Comparison of ENCODE assay signal across 8 mouse cellular contexts in genomic region chr9:66068971-66069391, GRCm38 (mm10). TPM values are rescaled to one million over a fixed set of nuclear protein-coding genes. Genes with fewer than 3 reads are reported as not detected.
DNase-seq lines count a peak whose midpoint lies in the region; ATAC-seq and TF ChIP-seq lines count a peak whose summit lies in the region.

No protein-coding gene starts in this region.

- peak overlapping the region; percentile 36; the same call in 1 of the 2 replicates for H3K9ac ChIP-seq in heart, adult 2 months (ENCODE audit: low read depth, low read length)
- peak overlapping the region; percentile 57 for H3K9ac ChIP-seq in hindbrain, embryonic 11.5 days (ENCODE audit: low read depth, low read length)
- H3K9ac ChIP-seq in liver, embryonic 14.5 days (replicated peaks), result peak overlapping the region; percentile 97
- peak overlapping the region; percentile 63 for H3K9ac ChIP-seq in neural tube, embryonic 13.5 days

- TF ChIP-seq POLR2A in heart, adult 2 months (IDR thresholded peaks at IDR 0.05; ENCODE audit: insufficient read depth, low read depth, low read length), result no peak
- no peak for TF ChIP-seq POLR2A in cortical plate, adult 2 months (IDR thresholded peaks at IDR 0.05; ENCODE audit: extremely low read depth, insufficient read depth, low read length)

- peak in 1 of 2 experiments; percentile 24 for DNase-seq in heart, adult 2 months
- DNase-seq in heart, adult 8-10 months (ENCODE audit: low spot score), result no peak
- DNase-seq in ES-CJ7 (ENCODE audit: low read depth, low spot score), result peak; percentile 27
- peak; percentile 51 for DNase-seq in hindbrain, embryonic 11.5 days (ENCODE audit: low spot score)
- no peak for DNase-seq in liver, embryonic 14.5 days (ENCODE audit: low read depth in 3 of 3, low spot score in 3 of 3)
- no peak for DNase-seq in frontal cortex, adult 2 months (ENCODE audit: extremely low spot score in 1 of 2, low spot score in 1 of 2)

- no peak for TF ChIP-seq CTCF in heart, adult 2 months (IDR thresholded peaks at IDR 0.05)
- TF ChIP-seq CTCF in cortical plate, adult 2 months (IDR thresholded peaks at IDR 0.05; ENCODE audit: extremely low read depth, insufficient read depth, low read length), result no peak
- peak; percentile 41 for TF ChIP-seq CTCF in liver, embryonic 14.5 days (IDR thresholded peaks at IDR 0.05; ENCODE audit: low read depth)

- peak overlapping the region; percentile 52 for H3K4me3 ChIP-seq in heart, adult 2 months
- peak overlapping the region; percentile 39 for H3K4me3 ChIP-seq in cortical plate, adult 2 months (ENCODE audit: insufficient read depth, low read length)
- peak overlapping the region; percentile 47 for H3K4me3 ChIP-seq in hindbrain, embryonic 11.5 days (ENCODE audit: low read depth, low read length)
- peak overlapping the region; percentile 79 to 93 for H3K4me3 ChIP-seq in liver, embryonic 14.5 days (ENCODE audit: insufficient read depth in 1 of 2, low read depth in 2 of 2, low read length in 2 of 2)
- H3K4me3 ChIP-seq in neural tube, embryonic 13.5 days, result peak overlapping the region; percentile 47

- ATAC-seq in hindbrain, embryonic 11.5 days (ENCODE audit: low FRiP score), result 0 out of 2 replicates have a peak, but pooled peaks have one; percentile 6
- ATAC-seq in liver, embryonic 14.5 days (ENCODE audit: insufficient read depth), result peak; percentile 42
- peak; percentile 76; the same call in 1 of the 2 replicates for ATAC-seq in neural tube, embryonic 13.5 days (ENCODE audit: low read depth)

- WGBS in heart, adult 2 months, result 1% methylated on average over 30 of the region's 30 CpGs
- 1% methylated on average over 30 of the region's 30 CpGs for whole genome bisulfite sequencing in hindbrain, embryonic 11.5 days
- 2% methylated on average over 30 of the region's 30 CpGs for WGBS in liver, embryonic 14.5 days (ENCODE audit: insufficient replicate concordance)
- under 1% methylated on average over 30 of the region's 30 CpGs for WGBS in neural tube, embryonic 13.5 days

- no peak for TF ChIP-seq EP300 in heart, adult 2 months (IDR thresholded peaks at IDR 0.05; ENCODE audit: insufficient read depth, low read depth, low read length)
- no peak for TF ChIP-seq EP300 in liver, embryonic 14.5 days (IDR thresholded peaks at IDR 0.05; ENCODE audit: low read depth)

- H3K27ac ChIP-seq in heart, adult 2 months, result no peak overlapping the region
- no peak overlapping the region for H3K27ac ChIP-seq in cortical plate, adult 2 months (ENCODE audit: insufficient read depth, low read length)
- H3K27ac ChIP-seq in hindbrain, embryonic 11.5 days (ENCODE audit: low read depth, low read length), result no peak overlapping the region
- H3K27ac ChIP-seq in liver, embryonic 14.5 days, result peak overlapping the region; percentile 71
- H3K27ac ChIP-seq in neural tube, embryonic 13.5 days (replicated peaks), result no peak overlapping the region

- peaks cover 6% of the 10 kb centered on the region for H3K4me1 ChIP-seq in heart, adult 2 months (ENCODE audit: control insufficient read depth, insufficient read depth, low read length)
- H3K4me1 ChIP-seq in cortical plate, adult 2 months (ENCODE audit: control insufficient read depth, insufficient read depth, low read length), result no peaks in the 10 kb centered on the region
- H3K4me1 ChIP-seq in hindbrain, embryonic 11.5 days (replicated peaks; ENCODE audit: control insufficient read depth, insufficient read depth, low read length), result 0 out of 2 replicates have a peak, but pooled peaks cover 4% of the 10 kb centered on the region
- peaks cover 15 to 22% of the 10 kb centered on the region in 2 experiments for H3K4me1 ChIP-seq in liver, embryonic 14.5 days (replicated peaks; ENCODE audit: control insufficient read depth in 2 of 2, insufficient read depth in 2 of 2, low read length in 1 of 2)
- peaks cover 18% of the 10 kb centered on the region for H3K4me1 ChIP-seq in neural tube, embryonic 13.5 days (replicated peaks)

- intact Hi-C loops in heart, adult 2 months (cut with DNase I), result no loop called here

- H3K27me3 ChIP-seq in heart, adult 2 months (ENCODE audit: control insufficient read depth, insufficient read depth, low read length), result peaks cover 2% of the 10 kb centered on the region; the same call in 1 of the 2 replicates
- H3K27me3 ChIP-seq in hindbrain, embryonic 11.5 days (ENCODE audit: control insufficient read depth, insufficient read depth, low read length), result peaks cover 31% of the 10 kb centered on the region
- peaks cover 8% of the 10 kb centered on the region for H3K27me3 ChIP-seq in liver, embryonic 14.5 days (ENCODE audit: control insufficient read depth, insufficient read depth, low read length)
- peaks cover 47% of the 10 kb centered on the region for H3K27me3 ChIP-seq in neural tube, embryonic 13.5 days

- H3K79me2 ChIP-seq in heart, adult 2 months (replicated peaks; ENCODE audit: control insufficient read depth, insufficient read depth, low read length), result no peaks in the 10 kb centered on the region

- peak overlapping the region; percentile 83 for H3K4me2 ChIP-seq in hindbrain, embryonic 11.5 days (replicated peaks; ENCODE audit: low read depth, low read length)
- H3K4me2 ChIP-seq in liver, embryonic 14.5 days (ENCODE audit: low read depth), result peak overlapping the region; percentile 81
- H3K4me2 ChIP-seq in neural tube, embryonic 13.5 days, result peak overlapping the region; percentile 86

- H3K9me3 ChIP-seq in hindbrain, embryonic 11.5 days (ENCODE audit: control insufficient read depth, low read length), result no peaks in the 10 kb centered on the region
- no peaks in the 10 kb centered on the region for H3K9me3 ChIP-seq in liver, embryonic 14.5 days (ENCODE audit: control insufficient read depth, low read length)
- H3K9me3 ChIP-seq in neural tube, embryonic 13.5 days, result peaks cover under 1% of the 10 kb centered on the region; the same call in 1 of the 2 replicates

- no peaks in the 10 kb centered on the region for H3K36me3 ChIP-seq in heart, adult 2 months (ENCODE audit: control insufficient read depth, insufficient read depth, low read length)
- peaks cover 4% of the 10 kb centered on the region; the same call in 1 of the 2 replicates for H3K36me3 ChIP-seq in hindbrain, embryonic 11.5 days (ENCODE audit: control insufficient read depth, insufficient read depth, low read length)
- peaks cover 38% of the 10 kb centered on the region for H3K36me3 ChIP-seq in liver, embryonic 14.5 days (replicated peaks; ENCODE audit: control insufficient read depth, insufficient read depth, low read depth)
- H3K36me3 ChIP-seq in neural tube, embryonic 13.5 days, result peaks cover 34% of the 10 kb centered on the region

RNA-seq across cellular contexts. Expression of gene Snx22, which starts 0.5 kb away (rescaled TPM):
- under 1 TPM; 0.70 to 0.86 TPM for total RNA-seq in heart, adult 2 months (2021)
- 0.70 and 0.73 TPM in 2 replicates for polyA plus RNA-seq in heart, adult 2 months (2012; rRNA removed)
- total RNA-seq in heart, adult 8-10 months (2022), result under 1 TPM; 0.26 to 0.88 (median 0.47) TPM
- polyA plus RNA-seq in cortical plate, adult 2 months (2012; rRNA removed), result 7.2 and 7.3 TPM in 2 replicates
- 2.7 and 2.9 TPM in 2 replicates for polyA plus RNA-seq in hindbrain, embryonic 11.5 days (2014; fragmentation: Nextera tagmentation; extraction: Ambion mirVana)
- polyA plus RNA-seq in liver, embryonic 14.5 days (2012; rRNA removed), result 26.7 and 32.8 TPM in 2 replicates
- 25.4 and 26.5 TPM in 2 replicates for polyA plus RNA-seq in liver, embryonic 14.5 days (2014; fragmentation: Nextera tagmentation; extraction: Ambion mirVana)
- 5.3 and 6.6 TPM in 2 replicates for polyA plus RNA-seq in neural tube, embryonic 13.5 days (2015; fragmentation: Nextera tagmentation; extraction: Ambion mirVana)
- polyA plus RNA-seq in frontal cortex, adult 2 months (2012; rRNA removed), result 6.2 TPM in 2 replicates

RNA-seq across cellular contexts. Expression of gene Ppib, which starts 9.0 kb away (rescaled TPM):
- total RNA-seq in heart, adult 2 months (2021), result 100 to 1,000 TPM; 113 to 114 TPM
- 89.9 and 102 TPM in 2 replicates for polyA plus RNA-seq in heart, adult 2 months (2012; rRNA removed)
- 100 to 1,000 TPM in 3 of 4 experiments, 10 to 100 TPM in 1; 91.5 to 108 (median 105) TPM for total RNA-seq in heart, adult 8-10 months (2022)
- 240 and 243 TPM in 2 replicates for polyA plus RNA-seq in cortical plate, adult 2 months (2012; rRNA removed)
- 512 and 515 TPM in 2 replicates for polyA plus RNA-seq in hindbrain, embryonic 11.5 days (2014; fragmentation: Nextera tagmentation; extraction: Ambion mirVana)
- polyA plus RNA-seq in liver, embryonic 14.5 days (2012; rRNA removed), result 190 and 276 TPM in 2 replicates
- 422 and 434 TPM in 2 replicates for polyA plus RNA-seq in liver, embryonic 14.5 days (2014; fragmentation: Nextera tagmentation; extraction: Ambion mirVana)
- polyA plus RNA-seq in neural tube, embryonic 13.5 days (2015; fragmentation: Nextera tagmentation; extraction: Ambion mirVana), result 420 and 438 TPM in 2 replicates
- polyA plus RNA-seq in frontal cortex, adult 2 months (2012; rRNA removed), result 239 and 279 TPM in 2 replicates

RNA-seq across cellular contexts. Expression of gene Snx1, which starts 57.4 kb away (rescaled TPM):
- total RNA-seq in heart, adult 2 months (2021), result 10 to 100 TPM; 24.8 to 27.6 TPM
- polyA plus RNA-seq in heart, adult 2 months (2012; rRNA removed), result 19.2 and 25.2 TPM in 2 replicates
- total RNA-seq in heart, adult 8-10 months (2022), result 10 to 100 TPM; 21.3 to 25.8 (median 24.0) TPM
- polyA plus RNA-seq in cortical plate, adult 2 months (2012; rRNA removed), result 90.1 and 93.9 TPM in 2 replicates
- polyA plus RNA-seq in hindbrain, embryonic 11.5 days (2014; fragmentation: Nextera tagmentation; extraction: Ambion mirVana), result 127 and 140 TPM in 2 replicates
- polyA plus RNA-seq in liver, embryonic 14.5 days (2012; rRNA removed), result 31.8 and 47.7 TPM in 2 replicates
- 66.0 and 68.3 TPM in 2 replicates for polyA plus RNA-seq in liver, embryonic 14.5 days (2014; fragmentation: Nextera tagmentation; extraction: Ambion mirVana)
- polyA plus RNA-seq in neural tube, embryonic 13.5 days (2015; fragmentation: Nextera tagmentation; extraction: Ambion mirVana), result 83.5 and 84.3 TPM in 2 replicates
- polyA plus RNA-seq in frontal cortex, adult 2 months (2012; rRNA removed), result 89.1 and 93.5 TPM in 2 replicates

RNA-seq across cellular contexts. Expression of gene Ciao2a, which starts 57.4 kb away (rescaled TPM):
- total RNA-seq in heart, adult 2 months (2021), result 10 to 100 TPM; 59.7 to 68.1 TPM
- 19.5 and 31.2 TPM in 2 replicates for polyA plus RNA-seq in heart, adult 2 months (2012; rRNA removed)
- 10 to 100 TPM; 63.2 to 72.4 (median 71.0) TPM for total RNA-seq in heart, adult 8-10 months (2022)
- polyA plus RNA-seq in cortical plate, adult 2 months (2012; rRNA removed), result 25.0 and 29.0 TPM in 2 replicates
- 144 and 146 TPM in 2 replicates for polyA plus RNA-seq in hindbrain, embryonic 11.5 days (2014; fragmentation: Nextera tagmentation; extraction: Ambion mirVana)
- polyA plus RNA-seq in liver, embryonic 14.5 days (2012; rRNA removed), result 32.3 and 50.1 TPM in 2 replicates
- polyA plus RNA-seq in liver, embryonic 14.5 days (2014; fragmentation: Nextera tagmentation; extraction: Ambion mirVana), result 129 and 132 TPM in 2 replicates
- polyA plus RNA-seq in neural tube, embryonic 13.5 days (2015; fragmentation: Nextera tagmentation; extraction: Ambion mirVana), result 99.2 and 110 TPM in 2 replicates
- 29.4 and 31.7 TPM in 2 replicates for polyA plus RNA-seq in frontal cortex, adult 2 months (2012; rRNA removed)

Comparison
In these comparisons a context has a peak if more than half of its experiments do, and no peak if none do; other contexts are left out.
1. DNase-seq: peak in ES-CJ7 (single experiment) and hindbrain, embryonic 11.5 days (single experiment); none in heart, adult 8-10 months (single experiment), liver, embryonic 14.5 days (0 of 3) and frontal cortex, adult 2 months (0 of 2).
2. H3K9ac ChIP-seq: peak in every context shown above with its lines; median percentile 97 in liver, embryonic 14.5 days; 63 in neural tube, embryonic 13.5 days; 57 in hindbrain, embryonic 11.5 days; 36 in heart, adult 2 months.
3. ATAC-seq: peak in every context shown above with its lines; median percentile 76 in neural tube, embryonic 13.5 days; 42 in liver, embryonic 14.5 days; 6 in hindbrain, embryonic 11.5 days.
4. Peak in every context shown above with its lines, with median percentiles within 50 percentile points of each other: H3K4me3 ChIP-seq and H3K4me2 ChIP-seq.